Mouse (Mus musculus): ENCODE results near the gene Cpeb4. TPM values are rescaled to one million over a fixed set of nuclear protein-coding genes. Genes with fewer than 3 reads are reported as not detected.
A peak's percentile ranks its signal among the peaks of the same experiment; 100 is the strongest.

The Cpeb4 gene
- polyA plus RNA-seq, 1 experiment from 2014 or later = 5.0 TPM

GRCm38 (mm10) chr11:31874071-31874470, 2.1 kb downstream of the Cpeb4 start:
- WGBS = 72% methylated on average over 2 of the region's 2 CpGs
- Histone ChIP-seq H3K9ac (ENCODE audit: low read depth, low read length) (no peak overlapping the region), H3K4me1 (ENCODE audit: control insufficient read depth, insufficient read depth, low read length) (peaks cover 15% of the 10 kb centered on the region; the same call in 1 of the 2 replicates), H3K36me3 (ENCODE audit: control insufficient read depth, insufficient read depth, low read length) (no peaks in the 10 kb centered on the region), H3K9me3 (ENCODE audit: control insufficient read depth, low read length) (no peaks in the 10 kb centered on the region), H3K27ac (ENCODE audit: low read depth, low read length) (no peak overlapping the region), H3K27me3 (ENCODE audit: control insufficient read depth, insufficient read depth, low read length) (no peaks in the 10 kb centered on the region), H3K4me2 (replicated peaks; ENCODE audit: low read depth, low read length) (peak overlapping the region; percentile 35), H3K4me3 (ENCODE audit: low read length) (no peak overlapping the region; the same call in 1 of the 2 replicates)
- ATAC-seq (ENCODE audit: low FRiP score, low TSS enrichment) = no peak

GRCm38 (mm10) chr11:31883671-31884070, 11.7 kb downstream of the Cpeb4 start:
- H3K4me2 ChIP-seq (replicated peaks; ENCODE audit: low read depth, low read length) = no peak overlapping the region
- H3K9ac ChIP-seq (ENCODE audit: low read depth, low read length) = no peak overlapping the region
- no peaks in the 10 kb centered on the region for H3K27me3 ChIP-seq (ENCODE audit: control insufficient read depth, insufficient read depth, low read length)
- WGBS = 88% methylated on average over 1 of the region's 1 CpGs
- 0 out of 2 replicates have a peak, but pooled peaks cover 3% of the 10 kb centered on the region for H3K4me1 ChIP-seq (ENCODE audit: control insufficient read depth, insufficient read depth, low read length)
- no peaks in the 10 kb centered on the region for H3K9me3 ChIP-seq (ENCODE audit: control insufficient read depth, low read length)
- no peak overlapping the region for H3K4me3 ChIP-seq (ENCODE audit: low read length)
- ATAC-seq (ENCODE audit: low FRiP score, low TSS enrichment) = no peak
- no peak overlapping the region for H3K27ac ChIP-seq (ENCODE audit: low read depth, low read length)
- H3K36me3 ChIP-seq (ENCODE audit: control insufficient read depth, insufficient read depth, low read length) = no peaks in the 10 kb centered on the region

GRCm38 (mm10) chr11:31885765-31886164, 13.8 kb downstream of the Cpeb4 start:
- WGBS = 19% methylated on average over 1 of the region's 1 CpGs
- ATAC-seq (ENCODE audit: low FRiP score, low TSS enrichment) = no peak
- Histone ChIP-seq H3K27me3 (ENCODE audit: control insufficient read depth, insufficient read depth, low read length) (no peaks in the 10 kb centered on the region), H3K9ac (ENCODE audit: low read depth, low read length) (no peak overlapping the region), H3K4me2 (replicated peaks; ENCODE audit: low read depth, low read length) (no peak overlapping the region), H3K9me3 (ENCODE audit: control insufficient read depth, low read length) (no peaks in the 10 kb centered on the region), H3K4me3 (ENCODE audit: low read length) (no peak overlapping the region), H3K27ac (ENCODE audit: low read depth, low read length) (no peak overlapping the region), H3K36me3 (ENCODE audit: control insufficient read depth, insufficient read depth, low read length) (no peaks in the 10 kb centered on the region), H3K4me1 (ENCODE audit: control insufficient read depth, insufficient read depth, low read length) (0 out of 2 replicates have a peak, but pooled peaks cover 3% of the 10 kb centered on the region)

GRCm38 (mm10) chr11:31888229-31888628, 16.2 kb downstream of the Cpeb4 start:
- H3K4me3 ChIP-seq (ENCODE audit: low read length) = no peak overlapping the region
- H3K27me3 ChIP-seq (ENCODE audit: control insufficient read depth, insufficient read depth, low read length) = no peaks in the 10 kb centered on the region
- no peak overlapping the region for H3K9ac ChIP-seq (ENCODE audit: low read depth, low read length)
- H3K4me2 ChIP-seq (replicated peaks; ENCODE audit: low read depth, low read length) = no peak overlapping the region
- peak overlapping the region; percentile 71; the same call in 1 of the 2 replicates for H3K27ac ChIP-seq (ENCODE audit: low read depth, low read length)
- H3K36me3 ChIP-seq (ENCODE audit: control insufficient read depth, insufficient read depth, low read length) = no peaks in the 10 kb centered on the region
- no peaks in the 10 kb centered on the region for H3K9me3 ChIP-seq (ENCODE audit: control insufficient read depth, low read length)
- peak; percentile 46; the same call in 1 of the 2 replicates for ATAC-seq (ENCODE audit: low FRiP score, low TSS enrichment)
- H3K4me1 ChIP-seq (ENCODE audit: control insufficient read depth, insufficient read depth, low read length) = 0 out of 2 replicates have a peak, but pooled peaks cover 3% of the 10 kb centered on the region
- WGBS = 76% methylated on average over 1 of the region's 1 CpGs

GRCm38 (mm10) chr11:31892152-31892551, 20.1 kb downstream of the Cpeb4 start:
- Histone ChIP-seq H3K4me3 (ENCODE audit: low read length) (no peak overlapping the region), H3K4me2 (replicated peaks; ENCODE audit: low read depth, low read length) (no peak overlapping the region), H3K4me1 (ENCODE audit: control insufficient read depth, insufficient read depth, low read length) (no peaks in the 10 kb centered on the region), H3K36me3 (ENCODE audit: control insufficient read depth, insufficient read depth, low read length) (no peaks in the 10 kb centered on the region), H3K9ac (ENCODE audit: low read depth, low read length) (no peak overlapping the region), H3K27ac (ENCODE audit: low read depth, low read length) (no peak overlapping the region), H3K27me3 (ENCODE audit: control insufficient read depth, insufficient read depth, low read length) (no peaks in the 10 kb centered on the region), H3K9me3 (ENCODE audit: control insufficient read depth, low read length) (no peaks in the 10 kb centered on the region)
- ATAC-seq (ENCODE audit: low FRiP score, low TSS enrichment) = no peak
- 46% methylated on average over 3 of the region's 3 CpGs for WGBS

GRCm38 (mm10) chr11:31893639-31894038, 21.6 kb downstream of the Cpeb4 start:
- no peaks in the 10 kb centered on the region for H3K4me1 ChIP-seq (ENCODE audit: control insufficient read depth, insufficient read depth, low read length)
- no peak for ATAC-seq (ENCODE audit: low FRiP score, low TSS enrichment)
- no peaks in the 10 kb centered on the region for H3K9me3 ChIP-seq (ENCODE audit: control insufficient read depth, low read length)
- H3K4me2 ChIP-seq (replicated peaks; ENCODE audit: low read depth, low read length) = no peak overlapping the region
- H3K27me3 ChIP-seq (ENCODE audit: control insufficient read depth, insufficient read depth, low read length) = no peaks in the 10 kb centered on the region
- 67% methylated on average over 2 of the region's 2 CpGs for WGBS
- H3K36me3 ChIP-seq (ENCODE audit: control insufficient read depth, insufficient read depth, low read length) = no peaks in the 10 kb centered on the region
- no peak overlapping the region for H3K9ac ChIP-seq (ENCODE audit: low read depth, low read length)
- no peak overlapping the region for H3K27ac ChIP-seq (ENCODE audit: low read depth, low read length)
- H3K4me3 ChIP-seq (ENCODE audit: low read length) = no peak overlapping the region

GRCm38 (mm10) chr11:31896065-31896792, 24.2 kb downstream of the Cpeb4 start:
- Histone ChIP-seq H3K36me3 (ENCODE audit: control insufficient read depth, insufficient read depth, low read length) (no peaks in the 10 kb centered on the region), H3K9me3 (ENCODE audit: control insufficient read depth, low read length) (no peaks in the 10 kb centered on the region), H3K27me3 (ENCODE audit: control insufficient read depth, insufficient read depth, low read length) (no peaks in the 10 kb centered on the region), H3K4me2 (replicated peaks; ENCODE audit: low read depth, low read length) (no peak overlapping the region), H3K9ac (ENCODE audit: low read depth, low read length) (no peak overlapping the region), H3K27ac (ENCODE audit: low read depth, low read length) (no peak overlapping the region), H3K4me1 (ENCODE audit: control insufficient read depth, insufficient read depth, low read length) (no peaks in the 10 kb centered on the region), H3K4me3 (ENCODE audit: low read length) (no peak overlapping the region)
- no peak for ATAC-seq (ENCODE audit: low FRiP score, low TSS enrichment)
- 51% methylated on average over 4 of the region's 4 CpGs for WGBS

GRCm38 (mm10) chr11:31896905-31897304, 24.9 kb downstream of the Cpeb4 start:
- no peak overlapping the region for H3K4me2 ChIP-seq (replicated peaks; ENCODE audit: low read depth, low read length)
- H3K4me1 ChIP-seq (ENCODE audit: control insufficient read depth, insufficient read depth, low read length) = no peaks in the 10 kb centered on the region
- H3K36me3 ChIP-seq (ENCODE audit: control insufficient read depth, insufficient read depth, low read length) = no peaks in the 10 kb centered on the region
- H3K9ac ChIP-seq (ENCODE audit: low read depth, low read length) = no peak overlapping the region
- H3K27me3 ChIP-seq (ENCODE audit: control insufficient read depth, insufficient read depth, low read length) = no peaks in the 10 kb centered on the region
- WGBS = 84% methylated on average over 3 of the region's 3 CpGs
- H3K4me3 ChIP-seq (ENCODE audit: low read length) = no peak overlapping the region
- H3K9me3 ChIP-seq (ENCODE audit: control insufficient read depth, low read length) = no peaks in the 10 kb centered on the region
- H3K27ac ChIP-seq (ENCODE audit: low read depth, low read length) = no peak overlapping the region
- ATAC-seq (ENCODE audit: low FRiP score, low TSS enrichment) = no peak

- no peaks in the 10 kb centered on the region for H3K4me1 ChIP-seq (ENCODE audit: control insufficient read depth, insufficient read depth, low read length)
- no peak overlapping the region for H3K4me2 ChIP-seq (replicated peaks; ENCODE audit: low read depth, low read length)
- no peak overlapping the region for H3K9ac ChIP-seq (ENCODE audit: low read depth, low read length)
- H3K27me3 ChIP-seq (ENCODE audit: control insufficient read depth, insufficient read depth, low read length) = no peaks in the 10 kb centered on the region
- H3K9me3 ChIP-seq (ENCODE audit: control insufficient read depth, low read length) = no peaks in the 10 kb centered on the region
- H3K36me3 ChIP-seq (ENCODE audit: control insufficient read depth, insufficient read depth, low read length) = no peaks in the 10 kb centered on the region
- no peak overlapping the region for H3K27ac ChIP-seq (ENCODE audit: low read depth, low read length)
- no peak overlapping the region for H3K4me3 ChIP-seq (ENCODE audit: low read length)
- ATAC-seq (ENCODE audit: low FRiP score, low TSS enrichment) = no peak
These were observed 27.2 kb downstream of the Cpeb4 start for GRCm38 (mm10) chr11:31899166-31899565.

Data from kidney, embryonic 14.5 days (tissue).